Mouse (Mus musculus) embryonic facial prominence, embryonic 12.5 days (tissue): Measurements from ENCODE around the gene Atg7. TPM values are rescaled to one million over a fixed set of nuclear protein-coding genes. Genes with fewer than 3 reads are reported as not detected.

ENCODE experiments used
- ATAC-seq: fragments of 200-750 bp; cut with Nextera tagmentation; 2 replicates; pipeline ENCODE4 v1.8.0; 2017; ENCODE audit not compliant: insufficient number of reproducible peaks, insufficient read depth, low FRiP score, low TSS enrichment
- H3K27ac ChIP-seq: fragments of 300-500 bp; sonication (generic); 2 replicates; pipeline ENCODE4 v1.5.1; 2016; ENCODE audit warnings: mild to moderate bottlenecking
- H3K27me3 ChIP-seq: fragments of 300-500 bp; sonication (generic); 2 replicates; pipeline ENCODE4 v1.6.1; 2016; ENCODE audit warnings: mild to moderate bottlenecking, moderate library complexity
- H3K36me3 ChIP-seq: fragments of 300-500 bp; sonication (generic); 2 replicates; pipeline ENCODE4 v1.6.1; 2016; ENCODE audit warnings: mild to moderate bottlenecking
- H3K4me1 ChIP-seq: fragments of 300-500 bp; sonication (generic); 2 replicates; pipeline ENCODE4 v1.6.1; 2016
- H3K4me2 ChIP-seq: fragments of 300-500 bp; sonication (generic); replicated peaks from 2 replicates; pipeline ENCODE4 v1.6.1; 2016; ENCODE audit warnings: mild to moderate bottlenecking, moderate library complexity
- H3K4me3 ChIP-seq: fragments of 300-500 bp; sonication (generic); 2 replicates; pipeline ENCODE4 v1.5.1; 2016; ENCODE audit warnings: mild to moderate bottlenecking
- H3K9ac ChIP-seq: fragments of 300-500 bp; sonication (generic); 2 replicates; pipeline ENCODE4 v1.6.1; 2016; ENCODE audit warnings: mild to moderate bottlenecking, moderate library complexity
- H3K9me3 ChIP-seq: fragments of 300-500 bp; sonication (generic); 2 replicates; pipeline ENCODE4 v1.6.1; 2016; ENCODE audit warnings: mild to moderate bottlenecking, moderate library complexity
- WGBS: fragments of 180-500 bp; shearing (Covaris S2); methylation state at CpG from one replicate; pipeline ENCODE4 v1.1.7; 2016; 5-methylcytosine and 5-hydroxymethylcytosine counted together
- polyA plus RNA-seq: library from polyadenylated mRNA; unstranded; fragments of >200 nt; fragmentation: Nextera tagmentation; extraction: Ambion mirVana; gene quantifications from 2 replicates; pipeline ENCODE4 v1.2.1, GENCODE M21; 2016

Gene Atg7
- polyA plus RNA-seq, 1 experiment from 2014 or later: 18.3 TPM

DNA sequence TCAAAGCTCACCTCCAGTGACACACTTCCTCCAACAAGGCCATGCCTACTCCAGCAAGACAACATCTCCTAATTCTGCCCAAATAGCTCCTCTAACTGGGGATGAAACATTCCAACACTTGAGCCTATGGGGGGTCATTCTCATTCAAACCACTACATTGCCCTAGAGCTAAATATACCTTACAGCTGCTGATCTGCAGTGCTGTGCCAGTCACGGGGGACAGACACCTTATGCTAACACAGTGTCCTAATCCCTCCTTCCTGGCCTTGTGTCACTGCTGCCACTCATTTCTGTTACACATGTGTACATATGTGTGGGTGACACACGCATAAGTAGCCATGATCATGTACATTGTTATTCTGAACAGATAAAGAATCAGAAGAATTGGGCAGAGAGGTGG is 127.4 kb downstream of the Atg7 start:
- no peaks in the 10 kb centered on the region for H3K9me3 ChIP-seq
- H3K9ac ChIP-seq: no peak overlapping the region
- H3K36me3 ChIP-seq: no peaks in the 10 kb centered on the region
- H3K4me2 ChIP-seq: no peak overlapping the region
- H3K4me1 ChIP-seq: no peaks in the 10 kb centered on the region
- WGBS: 77% methylated on average over 2 of the region's 2 CpGs
- no peak overlapping the region for H3K4me3 ChIP-seq
- ATAC-seq: no peak
- no peaks in the 10 kb centered on the region for H3K27me3 ChIP-seq
- H3K27ac ChIP-seq: no peak overlapping the region

DNA sequence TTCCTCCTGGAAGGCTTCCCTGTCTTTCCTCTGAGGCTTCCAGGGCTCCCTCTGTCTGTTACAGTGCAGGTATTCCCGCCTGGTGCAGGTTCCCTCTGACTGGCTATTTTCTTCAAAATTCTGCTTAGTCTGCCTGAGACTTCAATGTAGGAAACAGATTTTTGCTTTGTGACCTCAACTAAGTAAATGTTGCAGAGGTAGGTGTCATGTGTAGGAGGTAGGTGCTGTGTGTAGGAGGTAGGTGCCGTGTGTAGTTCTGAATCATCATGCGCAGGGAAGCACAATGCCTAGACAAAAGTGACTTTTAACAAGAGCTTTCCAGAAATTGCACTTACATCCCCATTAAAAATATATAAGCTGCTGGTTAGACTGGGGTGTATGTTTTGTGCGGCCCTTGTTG is 128.6 kb downstream of the Atg7 start:
- no peak for ATAC-seq
- H3K27ac ChIP-seq: no peak overlapping the region
- H3K27me3 ChIP-seq: no peaks in the 10 kb centered on the region
- no peak overlapping the region for H3K9ac ChIP-seq
- H3K4me3 ChIP-seq: no peak overlapping the region
- no peaks in the 10 kb centered on the region for H3K9me3 ChIP-seq
- WGBS: 83% methylated on average over 4 of the region's 4 CpGs
- no peaks in the 10 kb centered on the region for H3K4me1 ChIP-seq
- no peak overlapping the region for H3K4me2 ChIP-seq
- H3K36me3 ChIP-seq: no peaks in the 10 kb centered on the region

DNA sequence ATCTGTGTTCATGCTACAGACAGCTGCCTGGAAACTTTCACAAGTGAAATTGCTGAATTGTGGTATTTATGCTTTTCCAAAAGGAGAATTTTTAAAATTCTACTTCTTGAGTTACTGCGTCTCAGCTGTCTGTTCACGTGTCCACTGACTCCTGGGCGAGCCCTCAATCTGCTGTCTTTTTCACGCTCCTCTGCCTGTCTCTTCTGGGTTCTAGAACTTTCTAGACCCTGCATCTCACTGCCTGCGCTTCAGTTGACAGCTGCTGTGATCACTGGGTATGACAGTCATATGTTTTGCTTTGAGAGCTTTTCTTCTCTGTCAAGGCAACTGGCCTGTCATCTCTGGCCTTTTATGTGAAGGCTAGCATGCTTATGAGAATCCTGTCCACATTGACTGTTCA is 132.3 kb downstream of the Atg7 start:
- Histone ChIP-seq H3K36me3 (no peaks in the 10 kb centered on the region), H3K4me2 (no peak overlapping the region), H3K27me3 (no peaks in the 10 kb centered on the region), H3K4me3 (no peak overlapping the region), H3K9me3 (no peaks in the 10 kb centered on the region), H3K27ac (0 out of 2 replicates have a peak overlapping the region, but pooled peaks have one; percentile 37), H3K9ac (no peak overlapping the region), H3K4me1 (peaks cover 17% of the 10 kb centered on the region)
- ATAC-seq: no peak
- 77% methylated on average over 5 of the region's 5 CpGs for WGBS

DNA sequence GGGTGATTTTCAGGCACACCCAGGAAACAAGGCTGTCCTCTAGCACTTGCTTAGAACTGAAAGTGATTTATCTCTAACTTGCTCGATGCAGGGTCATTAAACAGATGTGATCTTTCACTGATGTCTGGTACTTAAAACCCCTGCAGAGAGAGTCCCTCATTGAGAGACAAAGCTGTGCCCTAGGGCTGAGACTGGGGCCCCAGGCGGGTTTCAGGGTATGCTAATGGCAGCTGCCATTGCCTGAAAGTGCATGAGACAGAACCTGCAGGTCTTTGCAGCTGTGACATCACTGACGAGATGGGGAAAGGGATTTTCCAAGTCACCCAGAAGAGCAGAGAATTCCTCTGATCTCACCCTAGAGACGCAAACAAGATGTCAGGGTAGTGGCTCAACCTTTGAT is 135.0 kb downstream of the Atg7 start:
- no peak overlapping the region for H3K27ac ChIP-seq
- no peaks in the 10 kb centered on the region for H3K9me3 ChIP-seq
- H3K9ac ChIP-seq: no peak overlapping the region
- WGBS: 14% methylated on average over 4 of the region's 4 CpGs
- H3K36me3 ChIP-seq: no peaks in the 10 kb centered on the region
- no peaks in the 10 kb centered on the region for H3K27me3 ChIP-seq
- no peak overlapping the region for H3K4me2 ChIP-seq
- peaks cover 41% of the 10 kb centered on the region for H3K4me1 ChIP-seq
- no peak overlapping the region for H3K4me3 ChIP-seq
- ATAC-seq: no peak

DNA sequence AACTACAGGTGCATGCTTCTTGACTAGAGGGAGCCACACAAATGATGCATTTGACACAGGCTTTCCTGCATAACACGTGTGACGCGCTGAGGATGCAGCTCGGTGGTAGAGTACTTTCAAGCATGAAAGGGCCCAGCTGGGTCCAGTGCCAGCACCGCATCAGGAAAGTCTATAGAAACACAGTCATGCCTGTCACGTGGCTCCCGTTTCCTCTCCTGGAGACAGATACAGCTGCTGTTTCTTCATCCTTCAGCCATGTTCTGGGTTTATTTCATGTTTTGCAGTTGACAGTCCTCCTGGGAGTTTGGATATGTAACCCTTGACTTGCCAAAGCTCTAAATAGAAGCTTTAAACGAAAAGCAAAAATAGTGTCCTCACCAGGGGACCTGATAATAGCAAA is 135.8 kb downstream of the Atg7 start:
- Histone ChIP-seq H3K27me3 (no peaks in the 10 kb centered on the region), H3K4me3 (no peak overlapping the region), H3K9ac (no peak overlapping the region), H3K4me1 (peaks cover 46% of the 10 kb centered on the region), H3K27ac (no peak overlapping the region), H3K9me3 (no peaks in the 10 kb centered on the region), H3K4me2 (no peak overlapping the region), H3K36me3 (no peaks in the 10 kb centered on the region)
- ATAC-seq: no peak
- 55% methylated on average over 8 of the region's 8 CpGs for WGBS

DNA sequence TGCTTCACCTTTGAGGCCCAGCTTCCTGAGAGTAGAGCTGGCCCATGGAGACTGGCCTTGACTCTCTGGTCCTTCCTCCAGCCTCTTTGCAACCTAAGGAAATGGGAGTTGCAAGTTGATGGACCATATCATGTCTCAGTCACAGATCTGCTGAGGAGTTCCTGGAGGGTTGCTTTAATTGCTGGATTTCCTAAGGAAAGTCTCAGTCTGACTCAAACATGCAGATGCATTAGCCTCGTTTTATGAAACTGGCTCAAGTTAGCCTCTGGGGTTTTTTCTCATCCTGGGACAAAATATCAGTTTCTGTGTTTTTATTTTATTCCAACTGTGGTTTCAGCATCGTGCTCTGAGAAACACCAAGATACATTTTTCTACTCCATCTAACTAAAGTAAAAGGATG is 137.7 kb downstream of the Atg7 start:
- Histone ChIP-seq H3K27ac (0 out of 2 replicates have a peak overlapping the region, but pooled peaks have one; percentile 23), H3K36me3 (no peaks in the 10 kb centered on the region)
- 67% methylated on average over 2 of the region's 2 CpGs for WGBS

DNA sequence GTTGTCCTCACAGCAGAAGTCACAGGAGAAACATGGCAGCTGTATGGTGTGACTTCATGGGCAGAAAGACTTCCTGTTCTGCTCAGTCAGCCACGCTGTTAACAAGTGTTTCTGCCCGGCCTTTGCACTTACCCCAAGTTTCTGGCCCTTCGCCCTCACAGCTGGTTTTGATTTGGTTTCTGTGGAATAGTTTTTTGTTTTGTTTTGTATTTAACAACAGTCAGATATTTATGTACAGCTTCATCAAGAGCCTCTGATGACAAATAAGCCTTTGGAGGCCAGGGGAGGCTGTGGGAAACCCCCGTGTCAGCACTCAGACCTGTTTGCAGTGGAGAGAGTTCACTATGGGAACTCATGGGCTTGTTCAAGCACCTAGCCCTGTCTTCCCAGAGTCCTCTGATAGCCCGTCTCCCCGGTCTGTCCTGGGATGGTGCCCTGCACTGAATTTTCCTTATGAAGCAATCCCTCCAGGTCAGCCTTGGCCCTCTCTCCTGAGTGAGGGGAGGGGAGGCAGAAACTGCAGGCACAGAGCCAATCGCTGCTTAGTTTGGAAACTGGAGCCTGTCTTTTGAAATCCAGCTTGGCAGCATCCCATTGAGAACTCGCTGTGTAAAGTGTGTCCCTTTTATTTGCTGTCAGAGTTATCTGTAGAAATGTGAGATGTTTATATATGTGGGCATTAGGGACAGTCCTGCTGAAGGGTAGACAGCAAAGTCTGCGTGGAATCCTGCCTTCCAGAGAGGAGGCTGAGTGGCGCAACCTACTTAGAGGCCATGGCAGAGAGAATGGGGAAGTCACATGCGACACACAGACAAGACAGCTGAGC is 138.7 kb downstream of the Atg7 start:
- WGBS: 21% methylated on average over 11 of the region's 11 CpGs
- Histone ChIP-seq H3K9me3 (no peaks in the 10 kb centered on the region), H3K27me3 (no peaks in the 10 kb centered on the region), H3K4me3 (no peak overlapping the region), H3K27ac (peak overlapping the region; percentile 81), H3K36me3 (no peaks in the 10 kb centered on the region), H3K4me1 (peaks cover 46% of the 10 kb centered on the region), H3K9ac (0 out of 2 replicates have a peak overlapping the region, but pooled peaks have one; percentile 4), H3K4me2 (peak overlapping the region; percentile 23; the same call in 1 of the 2 replicates)
- ATAC-seq: no peak

More for the DNA sequence above, 137.7 kb downstream of the Atg7 start:
- no peaks in the 10 kb centered on the region for H3K27me3 ChIP-seq
- H3K4me3 ChIP-seq: no peak overlapping the region
- H3K4me1 ChIP-seq: peaks cover 46% of the 10 kb centered on the region
- no peaks in the 10 kb centered on the region for H3K9me3 ChIP-seq
- no peak overlapping the region for H3K9ac ChIP-seq
- no peak overlapping the region for H3K4me2 ChIP-seq
- ATAC-seq: no peak

DNA sequence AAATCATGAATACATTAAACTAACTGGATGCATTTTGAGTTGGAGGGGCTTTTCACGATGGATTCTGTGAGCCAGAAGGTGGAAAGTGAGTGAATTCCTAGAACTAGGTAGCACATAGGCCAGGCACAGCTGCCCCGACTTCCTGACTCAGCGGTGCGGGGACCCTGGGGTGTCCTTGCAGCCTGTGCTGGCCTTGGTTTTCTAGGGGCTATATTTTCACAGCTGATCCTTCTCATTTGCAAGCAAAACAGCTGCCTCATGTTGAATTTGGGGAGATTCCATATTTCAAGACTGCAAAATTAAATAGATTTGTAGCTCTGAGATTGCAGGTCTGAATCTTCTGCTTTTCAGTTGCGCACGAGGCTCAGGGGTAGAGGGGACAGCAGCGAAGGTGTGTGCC is 139.6 kb downstream of the Atg7 start:
- Histone ChIP-seq H3K4me2 (no peak overlapping the region), H3K9me3 (no peaks in the 10 kb centered on the region), H3K36me3 (no peaks in the 10 kb centered on the region), H3K4me3 (no peak overlapping the region), H3K9ac (no peak overlapping the region), H3K27me3 (no peaks in the 10 kb centered on the region), H3K4me1 (peaks cover 44% of the 10 kb centered on the region), H3K27ac (peak overlapping the region; percentile 67)
- 57% methylated on average over 7 of the region's 7 CpGs for WGBS
- no peak for ATAC-seq

DNA sequence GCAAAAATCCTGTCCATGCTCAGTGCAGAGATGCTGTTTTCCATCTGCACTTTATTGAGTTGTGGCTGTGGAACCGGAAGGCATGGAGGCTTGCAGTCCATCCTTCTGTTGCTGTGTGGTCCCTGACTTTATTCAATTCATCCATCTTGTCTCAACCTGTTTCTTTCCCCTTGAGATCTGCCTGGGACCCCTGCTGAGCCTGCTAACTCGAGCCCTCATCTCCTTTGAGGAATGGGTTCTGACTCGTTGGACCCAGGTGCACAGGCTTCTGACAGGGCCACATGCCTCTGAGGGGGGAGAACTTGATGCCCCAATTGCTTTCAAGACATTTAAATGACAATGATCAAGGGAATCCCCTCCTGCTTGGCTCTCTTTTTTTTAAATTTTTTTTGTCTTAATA is 143.6 kb downstream of the Atg7 start:
- H3K27ac ChIP-seq: no peak overlapping the region
- WGBS: 31% methylated on average over 3 of the region's 3 CpGs
- H3K27me3 ChIP-seq: no peaks in the 10 kb centered on the region
- H3K9ac ChIP-seq: no peak overlapping the region
- H3K4me1 ChIP-seq: peaks cover 28% of the 10 kb centered on the region
- ATAC-seq: no peak
- H3K4me2 ChIP-seq: no peak overlapping the region
- no peaks in the 10 kb centered on the region for H3K36me3 ChIP-seq
- H3K9me3 ChIP-seq: no peaks in the 10 kb centered on the region
- no peak overlapping the region for H3K4me3 ChIP-seq

DNA sequence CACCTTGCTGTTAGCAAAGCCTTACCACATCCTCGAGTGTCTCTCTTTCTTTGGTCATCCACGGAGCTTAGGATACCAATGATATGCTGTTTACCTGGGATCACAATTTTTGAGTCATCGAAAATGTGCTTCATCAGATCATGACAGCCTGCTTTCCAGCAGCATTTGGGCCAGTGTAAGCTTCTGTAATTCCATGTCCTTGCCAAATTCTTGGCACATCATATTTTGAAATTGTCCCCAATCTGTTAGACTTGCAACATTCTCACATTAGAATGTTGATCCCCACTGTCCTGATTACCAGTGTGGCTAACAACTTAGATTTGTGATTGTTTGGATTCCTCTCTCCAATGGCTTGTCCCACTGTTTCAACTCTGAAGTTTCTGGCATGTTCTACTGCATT is 144.7 kb downstream of the Atg7 start:
- Histone ChIP-seq H3K36me3 (no peaks in the 10 kb centered on the region), H3K4me2 (no peak overlapping the region), H3K4me3 (no peak overlapping the region), H3K9me3 (no peaks in the 10 kb centered on the region), H3K4me1 (peaks cover 16% of the 10 kb centered on the region), H3K9ac (no peak overlapping the region), H3K27ac (no peak overlapping the region), H3K27me3 (no peaks in the 10 kb centered on the region)
- ATAC-seq: no peak
- 76% methylated on average over 3 of the region's 3 CpGs for WGBS

DNA sequence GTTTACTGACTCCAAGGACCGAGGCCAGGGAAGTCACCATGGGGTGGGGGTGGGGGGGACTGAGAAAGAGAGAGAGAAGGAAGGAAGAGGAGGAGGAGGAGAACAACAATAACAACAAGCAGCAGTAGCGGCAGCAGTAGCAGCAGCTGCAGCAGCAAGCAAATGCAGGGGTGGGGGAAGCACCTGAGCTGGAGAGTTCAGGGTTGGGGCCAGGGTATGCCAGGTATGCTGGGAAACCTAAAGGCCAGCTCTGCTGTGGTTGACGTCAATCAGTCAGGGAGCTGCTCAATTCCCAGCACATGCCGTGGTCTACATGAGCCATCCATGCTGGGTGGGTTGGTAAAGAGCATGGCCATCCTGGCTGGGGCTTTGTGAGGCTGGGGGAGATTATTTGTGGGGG is 145.8 kb downstream of the Atg7 start:
- no peaks in the 10 kb centered on the region for H3K27me3 ChIP-seq
- H3K27ac ChIP-seq: no peak overlapping the region
- 71% methylated on average over 4 of the region's 4 CpGs for WGBS
- no peaks in the 10 kb centered on the region for H3K9me3 ChIP-seq
- H3K4me2 ChIP-seq: no peak overlapping the region
- H3K36me3 ChIP-seq: no peaks in the 10 kb centered on the region
- no peak for ATAC-seq
- H3K4me3 ChIP-seq: no peak overlapping the region
- H3K4me1 ChIP-seq: peaks cover 8% of the 10 kb centered on the region
- H3K9ac ChIP-seq: no peak overlapping the region

DNA sequence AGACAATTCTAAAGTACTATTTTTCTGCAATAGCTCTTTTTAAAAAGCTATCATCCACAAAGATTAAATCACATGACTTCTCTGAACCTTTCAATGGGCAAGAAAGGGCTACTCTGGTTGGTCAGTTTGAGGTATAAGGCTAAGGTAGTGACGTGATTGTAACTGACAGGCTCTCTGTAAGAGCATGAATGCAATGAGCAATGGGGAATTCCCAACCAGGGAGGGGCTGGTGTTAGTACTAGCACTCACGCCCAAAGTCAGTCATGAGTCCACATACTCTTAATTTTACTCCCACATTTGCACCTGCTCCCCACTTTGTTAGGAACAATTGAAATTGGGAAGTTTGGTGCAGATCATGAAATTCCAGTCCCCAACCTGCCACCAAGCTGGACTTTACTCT is 147.2 kb downstream of the Atg7 start:
- no peak overlapping the region for H3K27ac ChIP-seq
- 78% methylated on average over 2 of the region's 2 CpGs for WGBS
- H3K9me3 ChIP-seq: no peaks in the 10 kb centered on the region
- no peaks in the 10 kb centered on the region for H3K27me3 ChIP-seq
- H3K4me2 ChIP-seq: no peak overlapping the region
- peaks cover 8% of the 10 kb centered on the region for H3K4me1 ChIP-seq
- H3K9ac ChIP-seq: no peak overlapping the region
- ATAC-seq: no peak
- no peaks in the 10 kb centered on the region for H3K36me3 ChIP-seq
- no peak overlapping the region for H3K4me3 ChIP-seq
